Mouse (Mus musculus) left cerebral cortex, postnatal 25 days (tissue): ENCODE data around the gene Inpp4a. TPM values are rescaled to one million over a fixed set of nuclear protein-coding genes. Genes with fewer than 3 reads are reported as not detected.
A peak's percentile ranks its signal among the peaks of the same experiment; 100 is the strongest.

Experiments used
- DNase-seq, 2 experiments: peaks; one replicate each; pipeline ENCODE4 v3.0.0; 2022; ENCODE audit warnings: low spot score in 2 of 2, mixed read lengths in 1 of 2
- intact Hi-C: fragments of 180-260 bp; cut with DNase I; formaldehyde crosslinking; loops from one replicate; pipeline ENCODE4 v1.15.1; 2025
- total RNA-seq, 2 experiments: library from RNA; stranded (reverse); gene quantifications; 2 replicates each; pipeline ENCODE4 v1.2.3; 2021

Gene Inpp4a
- total RNA-seq, 2 experiments from 2014 or later: 195 to 196 TPM

GRCm38 (mm10) chr1:37451270-37451669 is 151.6 kb downstream of the Inpp4a start:
- intact Hi-C loops: no loop called here
- DNase-seq: peak in 1 of 2 experiments; percentile 63

GRCm38 (mm10) chr1:37457546-37457945 is 157.9 kb downstream of the Inpp4a start:
- no peak for DNase-seq
- intact Hi-C loops: no loop called here

Other genes with a start within 250 kb of the Inpp4a start
- not detected for gene Cnga3, start 85.4 kb upstream of the Inpp4a start, total RNA-seq
- gene Coa5, start 130.2 kb downstream of the Inpp4a start, total RNA-seq: 10 to 100 TPM; 58.0 to 62.3 TPM
- gene Unc50, start 130.3 kb downstream of the Inpp4a start, total RNA-seq: 10 to 100 TPM; 57.3 to 63.6 TPM
- gene Mgat4a, start 241.2 kb downstream of the Inpp4a start, total RNA-seq: 10 to 100 TPM; 29.4 to 33.0 TPM